Mouse (Mus musculus) ES-CJ7 (cell line): Measurements from ENCODE around the gene Alg12.
"Not testable (repeated sequence)": the region's sequence is repeated elsewhere in the genome, so short reads cannot be mapped to it uniquely, and the experiment has no call there.

Source experiments
- DNase-seq: peaks from one replicate; pipeline ENCODE4 v3.0.0; 2011; ENCODE audit warnings: low read depth, low spot score

Alg12 gene

GRCm38 (mm10) chr15:88831482-88831881 is 12.4 kb upstream of the Alg12 start:
- DNase-seq: no peak

- DNase-seq: no peak
These were observed 11.6 kb upstream of the Alg12 start for GRCm38 (mm10) chr15:88830696-88831095.

GRCm38 (mm10) chr15:88829791-88830440 is 10.8 kb upstream of the Alg12 start:
- no peak for DNase-seq

- DNase-seq: peak; percentile 87
These were observed 9.9 kb upstream of the Alg12 start for GRCm38 (mm10) chr15:88828800-88829705.

GRCm38 (mm10) chr15:88827991-88828799 is 9.1 kb upstream of the Alg12 start:
- DNase-seq: peak; percentile 91

- peak; percentile 48 for DNase-seq
These were observed 8.3 kb upstream of the Alg12 start for GRCm38 (mm10) chr15:88827466-88827865.

- no peak for DNase-seq
These were observed 4.3 kb upstream of the Alg12 start for GRCm38 (mm10) chr15:88823376-88823775.

- no peak for DNase-seq
These were observed 3.4 kb upstream of the Alg12 start for GRCm38 (mm10) chr15:88822513-88822912.

GRCm38 (mm10) chr15:88821403-88821802 is 2.3 kb upstream of the Alg12 start:
- DNase-seq: no peak

- DNase-seq: no peak
These were observed 787 bp upstream of the Alg12 start for GRCm38 (mm10) chr15:88819906-88820303.

GRCm38 (mm10) chr15:88815196-88815700 is 3.9 kb downstream of the Alg12 start:
- no peak for DNase-seq

GRCm38 (mm10) chr15:88814411-88815047 is 4.6 kb downstream of the Alg12 start:
- DNase-seq: peak; percentile 57

GRCm38 (mm10) chr15:88813873-88814272 is 5.2 kb downstream of the Alg12 start:
- DNase-seq: not testable (repeated sequence)

- no peak for DNase-seq
These were observed 5.9 kb downstream of the Alg12 start for GRCm38 (mm10) chr15:88813262-88813661.

- no peak for DNase-seq
These were observed 8.7 kb downstream of the Alg12 start for GRCm38 (mm10) chr15:88810369-88810768.

- DNase-seq: no peak
These were observed 11.0 kb downstream of the Alg12 start for GRCm38 (mm10) chr15:88808121-88808520.

- no peak for DNase-seq
These were observed 16.8 kb downstream of the Alg12 start for GRCm38 (mm10) chr15:88802348-88802747.

GRCm38 (mm10) chr15:88801903-88802302 is 17.2 kb downstream of the Alg12 start:
- no peak for DNase-seq

GRCm38 (mm10) chr15:88800921-88801354 is 18.2 kb downstream of the Alg12 start:
- DNase-seq: no peak

- no peak for DNase-seq
These were observed 19.2 kb downstream of the Alg12 start for GRCm38 (mm10) chr15:88799950-88800371.

GRCm38 (mm10) chr15:88794729-88795128 is 24.4 kb downstream of the Alg12 start:
- DNase-seq: not testable (repeated sequence)
